Mouse (Mus musculus): ENCODE measurements around the gene Ak1.

Gene Ak1

GRCm38 (mm10) chr2:32653764-32654163, 32.2 kb downstream of the Ak1 start:
- WGBS, result 68% methylated on average over 7 of the region's 7 CpGs

- WGBS, result 77% methylated on average over 14 of the region's 14 CpGs
Measured at GRCm38 (mm10) chr2:32654743-32655393, 33.3 kb downstream of the Ak1 start.

- 81% methylated on average over 3 of the region's 3 CpGs for WGBS
Measured at GRCm38 (mm10) chr2:32655394-32655744, 33.8 kb downstream of the Ak1 start.

GRCm38 (mm10) chr2:32655826-32656225, 34.3 kb downstream of the Ak1 start:
- 76% methylated on average over 12 of the region's 12 CpGs for WGBS

GRCm38 (mm10) chr2:32658873-32659272, 37.3 kb downstream of the Ak1 start:
- 93% methylated on average over 2 of the region's 2 CpGs for whole genome bisulfite sequencing

- WGBS, result 67% methylated on average over 7 of the region's 7 CpGs
Measured at GRCm38 (mm10) chr2:32661509-32662107, 40.0 kb downstream of the Ak1 start.

- 69% methylated on average over 5 of the region's 5 CpGs for WGBS
Measured at GRCm38 (mm10) chr2:32662291-32662690, 40.7 kb downstream of the Ak1 start.

GRCm38 (mm10) chr2:32665345-32665744, 43.8 kb downstream of the Ak1 start:
- WGBS, result 80% methylated on average over 8 of the region's 8 CpGs

GRCm38 (mm10) chr2:32665853-32666252, 44.3 kb downstream of the Ak1 start:
- WGBS, result 90% methylated on average over 6 of the region's 6 CpGs

- 48% methylated on average over 11 of the region's 11 CpGs for WGBS
Measured at GRCm38 (mm10) chr2:32667775-32668174, 46.2 kb downstream of the Ak1 start.

- 61% methylated on average over 7 of the region's 7 CpGs for WGBS
Measured at GRCm38 (mm10) chr2:32668176-32668575, 46.6 kb downstream of the Ak1 start.

- WGBS, result 92% methylated on average over 3 of the region's 3 CpGs
Measured at GRCm38 (mm10) chr2:32669876-32670275, 48.3 kb downstream of the Ak1 start.

- 85% methylated on average over 9 of the region's 9 CpGs for WGBS
Measured at GRCm38 (mm10) chr2:32671147-32671546, 49.6 kb downstream of the Ak1 start.

- 81% methylated on average over 9 of the region's 9 CpGs for WGBS
Measured at GRCm38 (mm10) chr2:32671907-32672595, 50.5 kb downstream of the Ak1 start.

GRCm38 (mm10) chr2:32673176-32673917, 51.8 kb downstream of the Ak1 start:
- WGBS, result 84% methylated on average over 16 of the region's 16 CpGs

GRCm38 (mm10) chr2:32676821-32677220, 55.3 kb downstream of the Ak1 start:
- 92% methylated on average over 3 of the region's 3 CpGs for WGBS

- 88% methylated on average over 7 of the region's 7 CpGs for WGBS
Measured at GRCm38 (mm10) chr2:32677683-32678082, 56.1 kb downstream of the Ak1 start.

GRCm38 (mm10) chr2:32680051-32680451, 58.5 kb downstream of the Ak1 start:
- 29% methylated on average over 7 of the region's 7 CpGs for WGBS

GRCm38 (mm10) chr2:32680961-32681650, 59.5 kb downstream of the Ak1 start:
- 87% methylated on average over 19 of the region's 19 CpGs for WGBS

GRCm38 (mm10) chr2:32681754-32682153, 60.2 kb downstream of the Ak1 start:
- WGBS, result 71% methylated on average over 6 of the region's 6 CpGs

GRCm38 (mm10) chr2:32682721-32683417, 61.3 kb downstream of the Ak1 start:
- 63% methylated on average over 14 of the region's 14 CpGs for WGBS

All from cerebral cortex, adult 2 months (tissue).